Mouse (Mus musculus): ENCODE results near the gene Lman1l.

GRCm38 (mm10) chr9:57669566-57669965 is 49.0 kb upstream of the Lman1l start:
- no peak for TF ChIP-seq POLR2A (IDR thresholded peaks at IDR 0.05; ENCODE audit: borderline replicate concordance, low read depth, low read length)
- no peak for TF ChIP-seq CTCF (IDR thresholded peaks at IDR 0.05; ENCODE audit: low read depth, low read length)
